Mouse (Mus musculus) neural tube, embryonic 11.5 days (tissue): ENCODE measurements around the gene 6030458C11Rik. TPM values are rescaled to one million over a fixed set of nuclear protein-coding genes. Genes with fewer than 3 reads are reported as not detected.

Experiments
- ATAC-seq: fragments of 200-750 bp; cut with Nextera tagmentation; 2 replicates; pipeline ENCODE4 v1.8.0; 2017; ENCODE audit warnings: moderate number of reproducible peaks, mild to moderate bottlenecking, moderate TSS enrichment, moderate library complexity; ENCODE audit not compliant: insufficient read depth, low FRiP score, low TSS enrichment
- DNase-seq: peaks from one replicate; pipeline ENCODE4 v3.0.0-alpha.2; 2015; ENCODE audit warnings: low spot score
- H3K27ac ChIP-seq: fragments of 300-500 bp; sonication (generic); 2 replicates; pipeline ENCODE4 v1.5.1; 2014; ENCODE audit warnings: low read depth, mild to moderate bottlenecking, low read length
- H3K27me3 ChIP-seq: fragments of 300-500 bp; sonication (generic); 2 replicates; pipeline ENCODE4 v1.6.1; 2014; ENCODE audit warnings: mild to moderate bottlenecking, low read length, mixed read lengths; ENCODE audit not compliant: control insufficient read depth, insufficient read depth
- H3K36me3 ChIP-seq: fragments of 300-500 bp; sonication (generic); 2 replicates; pipeline ENCODE4 v1.6.1; 2014; ENCODE audit warnings: mild to moderate bottlenecking, low read length, moderate library complexity, mixed read lengths; ENCODE audit not compliant: control insufficient read depth, insufficient read depth
- H3K4me1 ChIP-seq: fragments of 300-500 bp; sonication (generic); 2 replicates; pipeline ENCODE4 v1.6.1; 2014; ENCODE audit warnings: low read length, mixed read lengths; ENCODE audit not compliant: control insufficient read depth, insufficient read depth
- H3K4me2 ChIP-seq: fragments of 300-500 bp; sonication (generic); 2 replicates; pipeline ENCODE4 v1.6.1; 2014; ENCODE audit warnings: low read depth, mild to moderate bottlenecking, moderate library complexity
- H3K4me3 ChIP-seq: fragments of 300-500 bp; sonication (generic); 2 replicates; pipeline ENCODE4 v1.5.1; 2014; ENCODE audit warnings: low read depth, low read length
- H3K9ac ChIP-seq: fragments of 300-500 bp; sonication (generic); 2 replicates; pipeline ENCODE4 v1.6.1; 2014; ENCODE audit warnings: mild to moderate bottlenecking, low read length
- H3K9me3 ChIP-seq: fragments of 300-500 bp; sonication (generic); 2 replicates; pipeline ENCODE4 v1.6.1; 2016; ENCODE audit warnings: low read length; ENCODE audit not compliant: control insufficient read depth
- WGBS: fragments of 180-500 bp; shearing (Covaris S2); extraction: QIAGEN DNeasy Blood & Tissue Kit; methylation state at CpG from one replicate; pipeline ENCODE4 v1.1.7; 2014; 5-methylcytosine and 5-hydroxymethylcytosine counted together
- polyA plus RNA-seq: library from polyadenylated mRNA; unstranded; fragments of >200 nt; fragmentation: Nextera tagmentation; extraction: Ambion mirVana; gene quantifications from 2 replicates; pipeline ENCODE4 v1.2.1, GENCODE M21; 2014

The 6030458C11Rik gene
- polyA plus RNA-seq, 1 experiment from 2014 or later, result 23.5 TPM

- H3K4me1 ChIP-seq, result no peaks in the 10 kb centered on the region
- H3K27ac ChIP-seq, result no peak overlapping the region
- WGBS, result 94% methylated on average over 8 of the region's 8 CpGs
- ATAC-seq (no peak), DNase-seq (no peak)
- H3K9ac ChIP-seq, result no peak overlapping the region
- H3K27me3 ChIP-seq, result no peaks in the 10 kb centered on the region
- no peak overlapping the region for H3K4me3 ChIP-seq
- H3K4me2 ChIP-seq, result no peak overlapping the region
- no peaks in the 10 kb centered on the region for H3K9me3 ChIP-seq
- H3K36me3 ChIP-seq, result peaks cover 19% of the 10 kb centered on the region
These were observed 29.0 kb upstream of the 6030458C11Rik start for GRCm38 (mm10) chr15:12853471-12853870.

- ATAC-seq (no peak), DNase-seq (no peak)
- no peak overlapping the region for H3K4me3 ChIP-seq
- 89% methylated on average over 4 of the region's 4 CpGs for WGBS
- H3K9ac ChIP-seq, result no peak overlapping the region
- no peak overlapping the region for H3K4me2 ChIP-seq
- H3K27me3 ChIP-seq, result no peaks in the 10 kb centered on the region
- no peaks in the 10 kb centered on the region for H3K9me3 ChIP-seq
- H3K27ac ChIP-seq, result no peak overlapping the region
- H3K4me1 ChIP-seq, result no peaks in the 10 kb centered on the region
- peaks cover 14% of the 10 kb centered on the region for H3K36me3 ChIP-seq
These were observed 24.9 kb upstream of the 6030458C11Rik start for GRCm38 (mm10) chr15:12849373-12849772.

DNA sequence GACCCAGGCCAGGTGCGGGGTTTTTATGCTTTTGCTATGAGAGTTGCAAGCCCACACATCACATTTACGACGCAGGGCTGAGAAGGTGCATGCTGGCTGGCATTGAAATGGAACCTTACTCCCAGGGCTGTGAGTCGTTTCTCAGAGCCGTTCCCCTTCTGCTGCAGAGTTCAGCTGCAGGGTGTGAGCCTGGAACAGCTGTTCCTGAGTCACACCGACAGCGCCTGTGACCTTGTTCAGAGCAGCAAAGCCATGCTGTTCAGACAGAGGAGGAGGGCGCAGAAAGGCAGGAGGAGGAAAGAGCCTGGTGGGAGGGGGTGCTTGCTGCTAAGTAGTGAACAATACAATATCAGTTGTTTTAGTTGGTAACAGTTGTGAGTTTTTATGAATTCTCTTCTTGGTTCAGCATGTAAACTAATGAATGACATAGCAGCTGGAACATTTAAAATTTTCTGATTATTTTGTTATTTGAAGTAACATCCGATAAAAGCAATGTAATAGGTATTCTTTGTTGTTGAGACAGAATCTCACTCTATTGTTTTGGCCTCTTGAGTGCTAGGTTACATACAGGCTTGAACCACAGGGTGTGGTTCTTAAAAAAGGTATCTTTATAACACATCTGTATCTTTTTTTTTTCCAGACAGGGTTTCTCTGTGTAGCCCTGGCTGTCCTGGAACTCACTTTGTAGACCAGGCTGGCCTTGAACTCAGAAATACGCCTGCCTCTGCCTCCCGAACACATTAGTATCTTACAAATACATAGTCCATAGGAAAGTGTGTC is 23.9 kb upstream of the 6030458C11Rik start:
- no peak overlapping the region for H3K9ac ChIP-seq
- no peak overlapping the region for H3K27ac ChIP-seq
- H3K4me1 ChIP-seq, result no peaks in the 10 kb centered on the region
- H3K4me2 ChIP-seq, result no peak overlapping the region
- no peaks in the 10 kb centered on the region for H3K27me3 ChIP-seq
- WGBS, result 79% methylated on average over 11 of the region's 11 CpGs
- DNase-seq (no peak), ATAC-seq (no peak)
- no peaks in the 10 kb centered on the region for H3K9me3 ChIP-seq
- no peak overlapping the region for H3K4me3 ChIP-seq
- peaks cover 11% of the 10 kb centered on the region for H3K36me3 ChIP-seq

DNA sequence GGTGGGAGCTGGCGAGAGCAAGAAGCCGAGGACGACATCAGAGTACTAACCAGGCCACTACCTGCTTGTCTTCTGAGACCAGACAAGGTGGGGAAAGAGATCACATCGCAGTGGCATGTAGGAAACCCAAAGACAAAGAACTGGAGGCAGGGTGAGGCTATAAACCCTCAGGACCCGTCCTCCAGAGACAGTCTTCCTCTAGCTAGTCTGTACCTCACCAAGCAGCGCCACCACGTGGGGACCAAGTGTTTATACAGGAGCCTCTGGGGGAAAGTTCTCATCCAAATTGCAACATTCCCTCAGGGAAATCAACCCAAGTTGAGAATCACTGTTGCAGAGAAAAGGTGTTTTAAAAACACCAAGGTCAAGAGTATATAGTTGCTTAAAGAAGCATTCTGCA is 18.4 kb upstream of the 6030458C11Rik start:
- H3K9me3 ChIP-seq, result no peaks in the 10 kb centered on the region
- peaks cover 26% of the 10 kb centered on the region for H3K36me3 ChIP-seq
- no peak overlapping the region for H3K9ac ChIP-seq
- no peak overlapping the region for H3K4me3 ChIP-seq
- no peaks in the 10 kb centered on the region for H3K4me1 ChIP-seq
- H3K27me3 ChIP-seq, result no peaks in the 10 kb centered on the region
- no peak overlapping the region for H3K27ac ChIP-seq
- ATAC-seq (no peak), DNase-seq (no peak)
- WGBS, result 71% methylated on average over 7 of the region's 7 CpGs
- H3K4me2 ChIP-seq, result no peak overlapping the region

DNA sequence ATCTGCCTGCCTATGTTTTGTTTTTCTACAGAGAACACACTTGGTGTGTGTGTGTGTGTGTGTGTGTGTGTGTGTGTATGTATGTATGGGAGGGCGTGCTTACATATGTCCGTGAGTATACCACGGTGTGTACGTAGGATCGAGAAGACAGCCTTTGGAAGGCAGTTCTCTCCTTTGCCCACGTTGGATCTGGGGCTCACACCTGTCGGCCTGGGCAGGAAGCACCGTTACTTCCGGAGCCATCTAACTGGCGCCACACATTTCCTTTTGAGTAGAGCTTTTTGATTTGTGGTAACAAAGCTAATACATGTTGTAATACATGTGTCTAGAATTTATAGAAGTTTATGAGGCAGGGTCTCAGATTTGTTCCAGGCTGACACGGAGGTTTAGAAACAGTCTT is 16.3 kb upstream of the 6030458C11Rik start:
- Histone ChIP-seq H3K4me3 (no peak overlapping the region), H3K27ac (no peak overlapping the region), H3K36me3 (peaks cover 18% of the 10 kb centered on the region), H3K4me2 (no peak overlapping the region), H3K9ac (no peak overlapping the region), H3K9me3 (no peaks in the 10 kb centered on the region), H3K4me1 (no peaks in the 10 kb centered on the region), H3K27me3 (no peaks in the 10 kb centered on the region)
- WGBS, result 94% methylated on average over 11 of the region's 11 CpGs
- DNase-seq, result no peak
- no peak for ATAC-seq

- no peaks in the 10 kb centered on the region for H3K9me3 ChIP-seq
- H3K4me3 ChIP-seq, result no peak overlapping the region
- H3K27me3 ChIP-seq, result no peaks in the 10 kb centered on the region
- no peaks in the 10 kb centered on the region for H3K4me1 ChIP-seq
- H3K36me3 ChIP-seq, result peaks cover 12% of the 10 kb centered on the region
- DNase-seq (no peak), ATAC-seq (no peak)
- H3K4me2 ChIP-seq, result no peak overlapping the region
- no peak overlapping the region for H3K27ac ChIP-seq
- 95% methylated on average over 24 of the region's 24 CpGs for WGBS
- no peak overlapping the region for H3K9ac ChIP-seq
These were observed 9.8 kb upstream of the 6030458C11Rik start for GRCm38 (mm10) chr15:12834231-12834630.

DNA sequence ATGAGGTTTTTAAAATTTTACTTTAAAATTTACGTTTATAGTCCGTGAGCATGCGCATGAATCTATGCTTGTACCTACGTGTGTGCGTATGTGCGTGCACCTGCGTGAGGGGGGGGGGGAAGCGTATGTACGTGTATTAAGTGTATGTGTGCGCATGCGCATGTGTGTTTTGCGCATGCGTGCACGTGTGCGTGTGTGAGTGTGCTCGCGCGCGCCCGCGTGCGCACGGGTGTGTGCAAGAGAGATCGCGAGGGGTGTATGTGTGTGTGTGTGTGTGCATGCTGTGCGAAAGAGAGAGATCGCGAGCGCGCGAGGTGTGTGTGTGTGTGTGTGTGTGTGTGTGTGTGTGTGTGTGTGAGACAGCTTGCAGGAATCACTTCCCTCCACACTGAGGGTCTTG is 8.9 kb upstream of the 6030458C11Rik start:
- Histone ChIP-seq H3K9me3 (no peaks in the 10 kb centered on the region), H3K4me1 (no peaks in the 10 kb centered on the region), H3K9ac (no peak overlapping the region), H3K36me3 (peaks cover 13% of the 10 kb centered on the region), H3K27ac (no peak overlapping the region), H3K4me3 (no peak overlapping the region), H3K4me2 (no peak overlapping the region), H3K27me3 (no peaks in the 10 kb centered on the region)
- DNase-seq (no peak), ATAC-seq (no peak)
- WGBS, result 98% methylated on average over 31 of the region's 31 CpGs

- no peaks in the 10 kb centered on the region for H3K4me1 ChIP-seq
- no peak overlapping the region for H3K4me3 ChIP-seq
- H3K27me3 ChIP-seq, result no peaks in the 10 kb centered on the region
- DNase-seq (no peak), ATAC-seq (no peak)
- H3K9ac ChIP-seq, result no peak overlapping the region
- 96% methylated on average over 4 of the region's 4 CpGs for WGBS
- peaks cover 20% of the 10 kb centered on the region for H3K36me3 ChIP-seq
- no peak overlapping the region for H3K4me2 ChIP-seq
- H3K27ac ChIP-seq, result no peak overlapping the region
- H3K9me3 ChIP-seq, result no peaks in the 10 kb centered on the region
These were observed 8.2 kb upstream of the 6030458C11Rik start for GRCm38 (mm10) chr15:12832599-12832998.

DNA sequence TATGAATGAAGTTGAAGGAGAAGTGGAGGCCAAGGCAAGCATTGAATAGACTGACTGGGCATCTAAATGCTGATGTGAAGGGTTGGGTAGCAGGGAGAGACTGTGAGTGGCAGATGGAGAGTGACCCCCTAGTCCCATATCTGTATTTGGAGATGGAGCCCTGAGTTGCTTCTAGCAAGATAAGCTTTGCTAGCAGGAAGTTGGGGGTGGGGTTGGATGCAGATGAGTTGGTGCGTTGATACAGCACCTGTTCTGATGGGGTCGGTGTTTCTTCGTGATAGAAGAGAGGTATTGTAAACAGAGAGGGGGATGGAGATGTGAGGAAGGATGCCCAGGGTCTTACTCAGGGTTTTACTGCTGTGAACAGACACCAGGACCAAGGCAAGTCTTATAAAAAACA is 5.4 kb upstream of the 6030458C11Rik start:
- DNase-seq (no peak), ATAC-seq (no peak)
- Histone ChIP-seq H3K27ac (no peak overlapping the region), H3K4me2 (no peak overlapping the region), H3K27me3 (no peaks in the 10 kb centered on the region), H3K4me1 (peaks cover 7% of the 10 kb centered on the region; the same call in 1 of the 2 replicates), H3K4me3 (no peak overlapping the region), H3K36me3 (peaks cover 17% of the 10 kb centered on the region), H3K9me3 (no peaks in the 10 kb centered on the region), H3K9ac (no peak overlapping the region)
- WGBS, result 95% methylated on average over 3 of the region's 3 CpGs
